Mouse (Mus musculus) ovary, adult 18-20 months (tissue): Measurements from ENCODE around the gene Heatr1.
"Not testable (repeated sequence)": the region's sequence is repeated elsewhere in the genome, so short reads cannot be mapped to it uniquely, and the experiment has no call there.

Source experiments
- DNase-seq: peaks from one replicate; pipeline ENCODE4 v3.0.0; 2022; ENCODE audit warnings: low spot score, mixed read lengths

Gene Heatr1

DNA sequence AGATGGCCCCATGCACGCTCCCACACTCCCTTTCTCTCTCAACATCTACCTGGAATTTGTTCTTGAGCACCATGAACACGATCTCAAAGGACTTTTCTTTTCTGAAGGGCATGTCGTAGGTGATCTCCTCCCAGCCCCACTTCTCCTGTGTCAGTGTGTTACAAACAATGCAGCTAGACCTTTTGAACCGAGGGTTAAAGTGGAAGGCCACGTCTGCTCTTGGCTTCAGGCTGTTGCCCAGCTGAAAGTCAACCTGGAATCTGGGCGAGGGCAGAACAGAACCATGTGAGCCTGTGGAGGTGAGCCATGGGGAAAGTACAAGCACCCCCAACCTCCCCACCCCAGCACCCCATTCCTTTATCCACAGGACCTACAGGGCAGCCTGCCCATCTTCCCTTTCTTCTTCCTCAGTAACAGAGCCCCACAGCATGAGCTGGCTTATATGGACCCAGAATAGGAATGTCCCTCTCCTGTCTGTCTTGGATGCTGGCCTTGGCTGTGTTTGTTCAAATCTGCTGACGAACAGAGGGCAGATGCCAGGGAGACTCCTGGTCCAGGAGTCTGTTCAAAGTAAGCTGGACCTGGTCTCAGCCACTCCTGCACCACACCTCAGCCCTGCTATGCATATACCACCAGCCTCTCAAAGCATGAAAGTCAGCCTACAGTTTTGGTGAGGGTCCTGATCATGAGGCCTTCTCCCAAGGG, 60.0 kb downstream of the Heatr1 start:
- DNase-seq = no peak

DNA sequence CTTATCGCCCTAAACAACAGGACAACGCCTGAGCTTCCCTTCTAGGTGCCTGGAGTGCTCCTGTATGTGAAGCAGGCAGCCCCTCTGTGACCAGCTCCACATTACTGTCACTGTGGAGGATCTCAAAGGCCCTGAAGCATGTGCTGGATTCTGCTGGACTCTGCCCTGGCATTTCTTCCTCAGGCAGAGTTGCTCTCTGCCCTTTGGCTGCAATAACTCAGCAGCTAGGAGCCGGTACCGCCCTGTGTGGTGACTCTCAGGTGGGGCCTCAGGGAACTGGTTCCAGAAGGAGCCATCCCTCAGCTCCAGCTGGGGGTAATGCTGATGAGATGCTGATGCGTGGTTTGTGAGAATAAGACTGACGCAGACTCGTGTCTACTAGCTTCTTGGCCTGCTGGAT, 61.9 kb downstream of the Heatr1 start:
- DNase-seq = no peak

DNA sequence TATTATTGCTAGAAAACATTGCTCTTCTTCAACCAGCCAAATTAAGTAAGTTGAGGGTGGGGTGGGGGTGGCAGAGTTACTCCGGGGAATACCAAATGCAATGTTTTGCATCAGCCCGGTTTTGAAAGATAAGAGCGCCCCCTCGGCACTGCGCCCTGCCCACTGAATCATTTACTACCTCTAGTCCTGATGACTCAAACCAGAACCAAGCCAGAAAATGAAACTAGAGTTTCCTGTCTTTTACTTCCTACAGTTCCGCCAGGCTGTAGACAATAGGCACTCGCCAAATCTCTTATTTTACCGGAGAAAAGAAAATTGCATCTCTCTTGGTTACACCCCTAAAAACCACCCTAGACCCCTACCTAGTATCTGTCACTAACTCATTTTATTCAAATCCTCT, 65.6 kb downstream of the Heatr1 start:
- peak; percentile 31 for DNase-seq

DNA sequence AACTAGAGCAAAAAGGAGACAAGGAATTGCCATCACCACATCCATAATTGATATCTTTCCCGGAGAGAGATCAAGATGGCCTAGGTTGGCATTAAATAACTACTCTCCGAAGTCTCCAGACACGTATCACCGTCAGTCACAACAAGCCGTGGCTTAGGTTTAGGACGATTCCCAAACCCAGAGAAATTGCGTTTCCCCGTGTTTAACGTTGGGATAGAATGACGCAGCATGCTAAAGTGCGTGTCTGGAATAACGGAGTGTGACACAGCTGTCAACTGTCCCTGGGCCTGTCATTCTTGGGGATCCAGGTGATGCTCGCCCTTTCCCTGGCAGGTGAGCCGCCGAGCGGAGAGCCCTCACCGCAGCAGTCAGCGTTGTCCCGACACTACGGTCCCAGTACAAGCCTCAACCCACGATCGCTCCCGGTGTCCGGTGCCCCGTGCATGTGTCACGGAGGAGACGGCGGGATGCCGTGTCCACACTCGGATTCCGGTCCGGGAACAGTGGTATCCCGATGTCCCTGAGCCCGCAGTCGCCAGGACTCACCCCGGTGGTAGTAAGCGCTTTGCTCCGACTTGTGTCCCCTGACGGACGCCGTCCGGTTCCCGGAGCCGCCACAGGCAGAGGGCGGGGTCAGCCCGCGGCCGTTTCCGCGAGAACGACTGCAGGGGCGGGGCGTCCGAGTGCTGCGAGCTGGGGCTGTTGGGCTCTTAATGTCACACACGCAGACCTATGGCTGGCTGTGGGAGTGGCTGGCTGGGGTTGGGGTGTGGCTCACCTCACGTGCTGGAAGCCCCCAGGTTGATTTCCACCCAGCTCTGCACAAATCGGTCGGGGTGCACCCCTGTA, 66.3 kb downstream of the Heatr1 start:
- peak; percentile 90 for DNase-seq

DNA sequence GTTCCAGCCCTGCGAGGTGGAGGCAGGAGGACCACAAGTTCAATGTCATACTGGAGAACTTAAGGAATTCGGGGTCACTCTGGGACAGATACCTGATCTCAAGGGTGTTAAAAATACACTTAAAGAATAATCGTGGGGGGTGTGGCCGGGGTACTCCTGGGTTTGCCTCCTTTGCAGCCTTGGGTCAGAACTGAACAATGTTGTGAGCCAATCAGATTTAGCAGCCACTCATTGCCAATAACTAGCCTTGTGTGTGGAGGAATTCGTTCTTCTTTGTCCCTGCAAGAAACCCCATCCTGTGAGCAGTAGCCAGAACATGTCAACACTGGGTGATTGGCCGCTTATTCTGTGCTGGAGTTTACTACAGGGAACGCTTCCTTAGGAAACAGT, 66.9 kb downstream of the Heatr1 start:
- peak; percentile 3 for DNase-seq

DNA sequence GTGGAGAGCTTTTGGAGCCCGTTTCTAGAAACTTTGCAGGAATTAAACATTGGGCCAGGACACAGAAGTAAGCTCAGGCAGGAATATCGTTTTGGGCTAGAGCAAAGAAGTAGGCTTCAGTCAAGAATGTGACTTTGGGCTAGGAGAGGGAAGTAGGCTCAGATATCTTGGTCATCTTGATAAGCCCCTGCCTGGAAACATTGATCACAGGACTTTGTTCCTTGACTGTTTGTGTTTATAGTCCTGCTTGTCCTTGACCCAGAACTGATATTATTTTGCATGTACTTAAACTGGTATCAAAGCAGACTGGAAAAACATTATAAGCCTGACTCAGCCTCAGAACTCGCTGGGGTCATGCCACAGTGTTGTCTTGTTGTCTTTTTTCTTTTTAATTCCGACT, 67.8 kb downstream of the Heatr1 start:
- no peak for DNase-seq

DNA sequence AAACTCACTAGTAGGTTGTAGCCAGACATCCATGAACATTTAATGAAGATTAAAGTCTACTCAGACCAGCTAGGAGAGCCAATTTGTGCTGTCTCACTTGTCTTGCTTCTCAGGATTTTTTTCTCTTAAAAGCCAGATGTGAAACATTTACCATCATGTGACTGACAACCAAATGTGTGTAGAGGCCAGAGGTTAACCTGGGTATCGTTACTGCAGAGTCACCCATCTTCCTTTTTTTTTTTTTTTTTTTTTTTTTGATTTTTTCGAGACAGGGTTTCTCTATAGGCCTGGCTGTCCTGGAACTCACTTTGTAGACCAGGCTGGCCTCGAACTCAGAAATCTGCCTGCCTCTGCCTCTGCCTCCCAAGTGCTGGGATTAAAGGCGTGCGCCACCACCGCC, 69.3 kb downstream of the Heatr1 start:
- not testable (repeated sequence) for DNase-seq

DNA sequence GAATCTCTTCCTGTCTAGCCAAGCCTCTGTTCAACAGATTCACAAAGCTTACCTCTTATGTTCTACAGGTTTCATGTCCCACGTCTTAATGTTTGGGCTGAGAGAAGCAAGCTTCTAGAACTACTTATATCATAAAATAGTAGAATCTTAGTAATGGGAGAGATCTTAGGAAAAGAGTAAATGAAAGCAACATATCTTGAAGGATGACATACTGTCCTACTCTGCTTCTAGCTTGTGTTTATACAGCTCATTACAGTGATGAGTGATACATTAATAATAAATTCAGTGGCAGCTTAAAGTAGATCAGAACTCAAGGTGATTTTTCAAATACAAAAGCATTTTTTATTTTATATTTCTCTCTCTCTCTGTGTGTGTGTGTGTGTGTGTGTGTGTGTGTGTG, 70.0 kb downstream of the Heatr1 start, which contains the start of gene Lgals8:
Lgals8 (minus strand) TSS at position 101 of the 400 bp plus-strand sequence.
- no peak for DNase-seq

DNA sequence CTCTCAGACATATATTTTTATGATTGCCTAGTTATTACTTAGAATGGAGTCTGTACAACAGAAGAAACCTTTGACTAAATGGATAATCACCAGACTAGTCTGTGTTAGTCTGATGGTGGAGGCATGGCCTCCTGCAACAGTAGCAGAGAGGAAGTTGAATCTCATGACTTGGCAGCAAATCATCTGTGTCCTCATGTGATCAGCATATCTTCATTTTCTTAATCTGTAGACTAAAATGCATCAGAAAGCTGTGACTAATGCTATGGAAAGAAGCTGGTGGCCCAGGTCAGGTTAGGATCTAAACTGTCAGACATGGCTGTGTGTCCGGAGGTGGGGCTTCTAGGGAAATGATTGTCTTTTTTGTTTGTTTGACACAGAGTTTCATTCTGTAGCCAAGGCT, 73.7 kb downstream of the Heatr1 start:
- no peak for DNase-seq

DNA sequence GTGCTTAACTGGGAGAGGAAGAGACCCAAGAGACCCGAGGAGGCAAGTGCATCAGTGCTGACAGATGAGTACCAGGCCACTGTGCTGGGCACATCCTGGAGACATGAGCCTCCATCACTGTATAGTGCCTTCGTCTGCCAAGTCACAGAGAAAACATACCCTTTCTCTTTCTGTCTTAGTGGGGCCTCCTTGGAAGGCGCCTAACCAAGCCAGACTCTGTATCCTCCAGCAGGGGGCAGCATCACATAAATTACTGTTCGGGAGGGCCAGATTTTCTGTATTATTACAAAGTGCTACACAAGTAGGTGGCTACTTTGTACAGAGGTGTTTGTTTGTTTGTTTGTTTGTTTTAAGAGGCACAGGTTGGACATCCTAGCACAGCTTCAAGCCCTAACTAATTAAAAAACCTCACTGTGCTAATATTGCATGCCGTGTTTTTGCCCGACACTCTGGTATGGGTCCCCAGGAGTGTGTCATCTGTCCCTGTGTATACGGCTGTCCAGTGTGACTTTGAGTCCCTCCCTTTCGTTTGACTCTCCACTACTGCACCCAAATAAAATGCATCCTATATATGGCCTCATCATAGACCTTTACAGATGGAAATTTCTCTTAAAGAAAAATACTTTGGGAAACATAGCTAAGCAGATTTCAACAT, 79.0 kb downstream of the Heatr1 start:
- peak; percentile 16 for DNase-seq

DNA sequence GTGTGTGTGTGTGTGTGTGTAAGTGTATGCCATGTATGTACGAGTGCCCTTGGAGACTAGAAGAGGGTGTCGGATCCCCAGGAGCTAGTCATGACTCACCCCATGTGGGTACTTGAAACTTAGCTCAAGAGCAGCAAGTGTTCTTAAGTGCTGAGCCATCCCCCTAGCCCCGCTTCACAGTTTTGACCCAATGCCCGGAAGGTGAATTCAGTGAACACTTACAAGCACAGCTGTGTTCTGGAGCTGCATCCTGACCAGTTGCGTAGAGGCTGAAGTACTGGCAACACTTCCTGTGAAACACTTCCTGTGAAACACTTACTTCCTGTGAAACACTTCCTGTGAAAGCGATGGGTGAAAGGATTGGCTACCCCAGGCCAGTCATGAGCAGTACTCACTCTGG, 80.4 kb downstream of the Heatr1 start:
- no peak for DNase-seq

DNA sequence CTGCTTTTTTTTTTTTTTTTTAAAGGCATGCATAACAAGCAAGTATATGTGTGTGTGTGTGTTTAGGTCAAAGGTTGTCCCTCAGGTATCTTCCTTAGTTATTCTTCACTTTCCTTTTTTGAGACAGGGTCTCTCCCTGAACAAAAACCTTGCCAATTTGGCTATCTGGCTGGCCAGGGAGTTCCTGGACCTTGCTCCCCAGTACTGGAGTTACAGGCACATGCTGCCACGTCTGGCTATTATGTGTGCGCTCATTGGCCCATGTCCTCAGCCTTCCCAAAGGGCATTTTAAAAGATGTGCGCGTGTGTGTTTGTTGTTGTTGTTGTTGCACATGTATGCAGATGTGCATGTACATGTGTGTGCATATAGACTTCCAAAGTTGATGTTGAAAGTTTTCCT, 82.1 kb downstream of the Heatr1 start:
- no peak for DNase-seq

DNA sequence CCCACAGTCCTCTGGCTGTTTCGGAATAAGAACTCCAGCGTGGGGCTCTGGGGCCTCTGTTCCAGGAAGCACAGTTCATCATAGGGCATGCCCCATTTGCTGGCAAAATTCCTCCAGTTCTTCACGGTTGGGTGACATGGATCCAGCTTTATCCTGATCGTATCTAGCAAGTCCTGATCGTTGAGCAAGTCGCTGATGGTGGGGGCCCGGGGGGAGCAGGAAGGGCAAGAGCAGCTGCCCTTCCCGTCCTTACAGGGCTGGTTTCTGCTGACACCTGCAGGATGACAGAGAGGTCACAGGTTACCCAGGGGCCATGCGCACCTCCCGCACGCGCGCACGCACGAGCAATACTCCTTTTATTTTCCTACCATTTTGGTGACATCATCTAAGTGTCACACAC, 83.5 kb downstream of the Heatr1 start:
- no peak for DNase-seq

DNA sequence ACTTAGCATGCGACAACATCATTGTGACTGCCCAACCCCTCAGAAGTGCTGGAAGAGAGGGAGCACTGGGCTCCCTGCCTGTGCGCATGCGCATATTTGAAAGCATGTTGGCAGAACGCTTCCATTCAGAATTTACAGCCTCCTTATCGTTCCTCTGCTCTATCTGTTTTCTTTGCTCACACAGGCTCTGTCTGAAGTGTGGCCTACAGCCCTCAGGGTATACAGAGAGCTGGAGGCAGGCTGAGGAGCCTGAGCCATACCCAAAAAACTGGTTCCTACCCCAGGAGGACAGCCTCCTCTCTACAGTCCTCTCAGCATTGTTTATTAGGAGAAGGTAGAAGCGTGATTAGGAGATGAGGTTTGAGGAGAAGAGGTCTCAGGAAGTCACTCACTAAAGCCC, 85.0 kb downstream of the Heatr1 start:
- DNase-seq = no peak

DNA sequence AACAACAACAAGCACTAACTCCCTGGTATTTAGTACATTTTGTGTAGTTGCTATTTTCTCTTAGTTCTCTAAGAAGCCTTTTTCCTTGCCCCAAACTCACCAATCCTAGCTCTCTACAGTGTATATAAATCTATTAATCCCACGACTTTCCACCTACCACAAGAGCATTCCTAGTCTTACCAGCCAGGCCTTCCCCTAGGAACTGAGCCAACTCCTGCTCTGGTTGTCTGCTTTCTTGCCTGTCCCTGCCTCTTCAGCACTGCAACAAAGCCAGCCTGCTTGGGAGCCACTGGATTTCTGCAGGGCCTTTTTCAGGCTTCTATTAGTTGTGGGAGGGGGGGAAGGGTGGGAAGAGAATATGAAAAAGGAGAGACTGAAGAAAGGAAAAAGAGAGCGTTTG, 90.4 kb downstream of the Heatr1 start:
- DNase-seq = no peak

DNA sequence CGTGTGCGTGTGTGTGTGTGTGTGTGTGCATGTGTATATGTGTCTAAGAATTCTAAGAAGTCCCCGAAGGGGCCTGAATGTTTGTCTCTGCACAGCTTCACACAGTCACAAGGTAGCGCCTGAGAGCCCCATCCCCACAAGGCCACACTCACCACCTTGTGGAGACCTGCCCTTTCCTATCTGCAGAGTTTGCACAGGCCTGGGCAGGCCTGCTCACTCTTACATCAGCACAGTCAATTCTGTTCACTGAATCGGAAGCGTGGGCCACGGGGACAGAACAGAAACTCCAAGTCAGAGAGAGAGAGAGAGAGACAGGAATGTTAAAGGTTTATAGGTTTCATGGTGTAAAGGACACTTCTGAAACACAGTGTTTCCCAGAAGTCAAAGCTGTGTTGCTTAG, 90.8 kb downstream of the Heatr1 start:
- no peak for DNase-seq
